Mouse (Mus musculus): ENCODE data around the gene 3110082I17Rik. TPM values are rescaled to one million over a fixed set of nuclear protein-coding genes. Genes with fewer than 3 reads are reported as not detected.
A peak's percentile ranks its signal among the peaks of the same experiment; 100 is the strongest.

The 3110082I17Rik gene
- polyA plus RNA-seq, 1 experiment from 2014 or later = 12.7 TPM

DNA sequence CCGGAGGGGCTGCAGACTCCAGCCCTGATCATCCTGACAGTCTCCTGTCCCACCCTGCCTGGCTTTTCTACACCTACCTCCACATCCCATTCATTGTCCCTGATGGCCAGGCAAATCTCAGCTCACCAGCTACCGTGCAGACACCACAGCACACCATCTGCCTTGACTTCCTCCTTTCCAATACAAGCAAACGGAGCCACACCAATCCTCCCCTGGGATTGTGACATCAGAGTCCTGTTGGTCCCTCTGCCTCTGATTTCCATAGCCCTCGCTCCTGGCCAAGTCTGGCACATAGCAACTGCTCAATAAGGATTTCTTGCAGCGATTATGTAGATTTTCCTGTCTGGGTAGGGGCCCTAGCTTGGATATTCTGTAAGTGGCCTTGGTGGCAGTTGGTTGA lies 109.2 kb downstream of the 3110082I17Rik start, which contains the start of gene Cox19:
Gene Cox19 (minus strand): TSS at position 285 of the 400 bp plus-strand sequence.
- DNase-seq (ENCODE audit: low spot score) = no peak
- Histone ChIP-seq H3K4me3 (replicated peaks; ENCODE audit: low read length) (no peak within 1 kb of the TSS), H3K4me1 (replicated peaks; ENCODE audit: control insufficient read depth, insufficient read depth, low read length) (no peaks in the 10 kb centered on the region), H3K9ac (no peak within 1 kb of the TSS), H3K27me3 (ENCODE audit: control insufficient read depth, insufficient read depth, low read length) (no peaks in the 10 kb centered on the region), H3K9me3 (ENCODE audit: control insufficient read depth, low read length) (no peaks in the 10 kb centered on the region), H3K27ac (no peak within 1 kb of the TSS), H3K36me3 (replicated peaks; ENCODE audit: control insufficient read depth, insufficient read depth) (no peaks in the 10 kb centered on the region), H3K4me2 (replicated peaks) (no peak within 1 kb of the TSS)
- no peak for ATAC-seq (ENCODE audit: low FRiP score)
- 61% methylated on average over 5 of the region's 5 CpGs for WGBS

DNA sequence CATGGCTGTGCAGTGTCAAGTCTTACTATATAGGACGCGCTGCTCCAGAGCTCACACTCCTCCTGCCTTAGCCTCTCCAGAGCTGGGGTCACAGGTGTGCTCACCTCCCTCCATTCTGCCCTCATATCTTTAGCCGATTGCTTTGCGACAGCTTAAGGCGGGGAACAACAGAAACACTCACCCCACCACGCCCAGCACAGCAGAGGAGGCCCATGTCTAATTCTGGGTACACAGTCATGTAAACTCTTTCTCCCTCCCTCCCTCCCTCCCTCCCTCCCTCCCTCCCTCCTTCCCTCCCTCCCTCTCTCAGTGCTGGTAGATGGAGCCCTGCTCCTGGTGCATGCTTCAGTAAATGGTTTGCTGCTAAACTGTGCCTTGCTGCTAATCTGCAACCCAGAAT lies 110.6 kb downstream of the 3110082I17Rik start:
- H3K4me1 ChIP-seq (replicated peaks; ENCODE audit: control insufficient read depth, insufficient read depth, low read length) = peaks cover 4% of the 10 kb centered on the region; the same call in 1 of the 2 replicates
- H3K4me2 ChIP-seq (replicated peaks) = no peak overlapping the region
- H3K36me3 ChIP-seq (replicated peaks; ENCODE audit: control insufficient read depth, insufficient read depth) = no peaks in the 10 kb centered on the region
- WGBS = 88% methylated on average over 6 of the region's 6 CpGs
- ATAC-seq (ENCODE audit: low FRiP score) (no peak), DNase-seq (ENCODE audit: low spot score) (no peak)
- no peaks in the 10 kb centered on the region for H3K9me3 ChIP-seq (ENCODE audit: control insufficient read depth, low read length)
- H3K27me3 ChIP-seq (ENCODE audit: control insufficient read depth, insufficient read depth, low read length) = no peaks in the 10 kb centered on the region
- H3K27ac ChIP-seq = no peak overlapping the region
- no peak overlapping the region for H3K9ac ChIP-seq
- H3K4me3 ChIP-seq (replicated peaks; ENCODE audit: low read length) = no peak overlapping the region

DNA sequence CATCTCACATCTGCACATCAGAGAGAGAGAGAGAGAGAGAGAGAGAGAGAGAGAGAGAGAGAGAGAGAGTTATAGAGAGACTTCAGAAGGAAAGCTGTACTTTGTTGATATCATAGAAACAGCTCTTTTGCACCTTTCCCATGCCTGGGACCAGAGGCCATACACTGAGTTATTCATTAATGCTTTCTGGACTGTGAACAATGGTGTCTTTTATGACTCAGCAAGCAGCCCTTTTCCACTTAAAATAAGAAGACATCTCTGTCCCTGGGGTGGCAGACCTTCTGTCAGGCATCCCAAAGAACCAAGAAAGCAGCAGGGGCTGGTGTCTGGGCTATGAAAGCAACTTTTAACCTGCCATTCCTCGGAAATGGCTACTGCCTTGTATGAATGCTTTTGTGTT lies 113.1 kb downstream of the 3110082I17Rik start:
- H3K27me3 ChIP-seq (ENCODE audit: control insufficient read depth, insufficient read depth, low read length) = no peaks in the 10 kb centered on the region
- no peak for ATAC-seq (ENCODE audit: low FRiP score)
- peaks cover 7% of the 10 kb centered on the region for H3K36me3 ChIP-seq (replicated peaks; ENCODE audit: control insufficient read depth, insufficient read depth)
- 32% methylated on average over 1 of the region's 1 CpGs for WGBS
- no peaks in the 10 kb centered on the region for H3K9me3 ChIP-seq (ENCODE audit: control insufficient read depth, low read length)
- H3K4me1 ChIP-seq (replicated peaks; ENCODE audit: control insufficient read depth, insufficient read depth, low read length) = peaks cover 16% of the 10 kb centered on the region
- DNase-seq (ENCODE audit: low spot score) = no peak
- no peak overlapping the region for H3K4me2 ChIP-seq (replicated peaks)
- no peak overlapping the region for H3K27ac ChIP-seq
- no peak overlapping the region for H3K9ac ChIP-seq
- H3K4me3 ChIP-seq (replicated peaks; ENCODE audit: low read length) = no peak overlapping the region

DNA sequence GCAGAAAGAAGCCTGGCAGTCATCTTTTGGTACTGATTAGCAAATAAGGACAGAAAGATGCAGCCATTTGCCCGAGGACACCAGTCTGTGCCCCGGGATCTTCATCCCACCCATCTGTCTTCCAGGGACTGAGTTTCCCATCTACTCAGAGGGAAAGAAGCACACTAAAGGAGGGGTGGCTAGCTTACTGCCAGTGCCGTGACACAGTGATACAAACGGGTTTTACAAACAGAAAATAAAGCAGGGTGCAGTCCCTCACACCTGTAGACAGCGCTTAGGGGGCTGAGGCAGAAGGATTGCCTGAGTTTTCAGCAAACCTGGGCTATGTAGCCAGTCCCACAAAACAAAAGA lies 115.0 kb downstream of the 3110082I17Rik start:
- Histone ChIP-seq H3K4me3 (replicated peaks; ENCODE audit: low read length) (peak overlapping the region; percentile 90), H3K9ac (peak overlapping the region; percentile 93), H3K9me3 (ENCODE audit: control insufficient read depth, low read length) (no peaks in the 10 kb centered on the region), H3K4me1 (replicated peaks; ENCODE audit: control insufficient read depth, insufficient read depth, low read length) (peaks cover 16% of the 10 kb centered on the region), H3K36me3 (replicated peaks; ENCODE audit: control insufficient read depth, insufficient read depth) (peaks cover 24% of the 10 kb centered on the region), H3K27me3 (ENCODE audit: control insufficient read depth, insufficient read depth, low read length) (no peaks in the 10 kb centered on the region), H3K4me2 (replicated peaks) (peak overlapping the region; percentile 71), H3K27ac (peak overlapping the region; percentile 56; the same call in 1 of the 2 replicates)
- DNase-seq (ENCODE audit: low spot score) (no peak), ATAC-seq (ENCODE audit: low FRiP score) (peak; percentile 22; the same call in 1 of the 2 replicates)
- WGBS = 12% methylated on average over 5 of the region's 5 CpGs

DNA sequence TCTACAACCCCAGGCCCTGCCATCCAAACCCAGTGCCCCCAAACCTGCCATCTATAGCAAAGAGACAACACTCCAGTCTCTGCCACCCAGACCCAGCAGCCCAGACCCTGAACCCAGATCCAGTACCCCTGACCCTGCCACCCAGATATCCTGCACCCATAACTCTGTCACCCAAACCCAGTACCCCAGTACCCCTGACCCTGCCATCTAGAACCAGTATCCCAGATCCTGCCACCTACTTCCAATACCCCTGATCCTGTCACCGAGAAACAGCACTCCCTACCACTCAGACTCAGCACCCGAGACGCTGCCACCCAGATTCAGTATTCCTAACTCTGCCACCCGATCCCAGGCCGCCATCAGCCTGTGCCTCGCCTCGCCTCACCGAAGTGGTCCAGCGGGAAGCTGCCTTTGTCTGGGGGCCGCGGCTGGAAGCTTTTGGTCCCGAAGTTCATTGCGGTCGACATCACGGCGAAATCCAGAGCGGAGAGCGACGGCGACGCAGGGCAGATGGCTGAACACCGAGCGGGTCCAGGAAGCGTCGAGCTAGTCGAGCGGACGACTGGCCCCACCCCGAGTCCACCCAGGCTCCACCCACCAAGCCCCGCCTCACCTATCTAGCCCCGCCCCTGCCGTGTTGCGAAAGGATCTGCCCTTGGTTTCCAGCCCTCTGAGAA lies 115.5 kb downstream of the 3110082I17Rik start:
- peak; percentile 93 for ATAC-seq (ENCODE audit: low FRiP score)
- Histone ChIP-seq H3K9ac (peak overlapping the region; percentile 93), H3K4me3 (replicated peaks; ENCODE audit: low read length) (peak overlapping the region; percentile 90), H3K27ac (peak overlapping the region; percentile 85), H3K4me2 (replicated peaks) (peak overlapping the region; percentile 71), H3K4me1 (replicated peaks; ENCODE audit: control insufficient read depth, insufficient read depth, low read length) (peaks cover 16% of the 10 kb centered on the region), H3K36me3 (replicated peaks; ENCODE audit: control insufficient read depth, insufficient read depth) (peaks cover 29% of the 10 kb centered on the region), H3K9me3 (ENCODE audit: control insufficient read depth, low read length) (no peaks in the 10 kb centered on the region), H3K27me3 (ENCODE audit: control insufficient read depth, insufficient read depth, low read length) (no peaks in the 10 kb centered on the region)
- under 1% methylated on average over 32 of the region's 33 CpGs for WGBS
- peak; percentile 88 for DNase-seq (ENCODE audit: low spot score)

DNA sequence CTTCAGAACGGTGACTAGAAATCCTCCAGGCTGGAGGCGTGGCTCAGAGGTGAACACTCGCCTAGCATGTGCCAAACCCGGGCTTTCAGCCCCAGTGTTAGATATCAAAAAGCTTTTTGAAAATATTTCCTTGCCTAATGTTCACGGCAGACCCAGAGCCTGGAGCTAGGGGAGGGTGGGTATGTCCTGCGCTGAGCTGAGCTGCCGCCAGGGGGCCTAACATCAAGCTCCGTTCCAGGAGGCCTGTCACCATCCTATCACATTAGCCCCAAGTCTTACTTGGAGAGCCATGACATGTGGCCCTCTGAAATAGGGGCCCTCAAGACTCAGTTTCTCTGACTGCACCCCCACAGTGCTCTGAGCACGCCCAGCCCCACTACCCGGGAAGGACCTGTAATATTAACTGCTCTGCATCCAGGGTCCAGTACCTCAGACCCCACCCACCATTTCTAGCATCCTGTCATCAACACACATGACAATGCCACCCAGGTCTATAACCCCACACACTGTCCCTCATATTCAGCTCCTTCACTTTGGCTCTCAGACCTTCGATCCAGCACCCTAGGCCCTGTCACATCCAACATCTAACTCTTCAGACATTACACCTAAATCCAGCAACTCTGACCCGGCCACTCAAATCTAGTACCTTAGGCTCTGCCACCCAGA lies 116.2 kb downstream of the 3110082I17Rik start:
- Histone ChIP-seq H3K27me3 (ENCODE audit: control insufficient read depth, insufficient read depth, low read length) (no peaks in the 10 kb centered on the region), H3K4me3 (replicated peaks; ENCODE audit: low read length) (peak overlapping the region; percentile 90), H3K27ac (peak overlapping the region; percentile 85; the same call in 1 of the 2 replicates), H3K9ac (peak overlapping the region; percentile 93), H3K9me3 (ENCODE audit: control insufficient read depth, low read length) (no peaks in the 10 kb centered on the region), H3K4me2 (replicated peaks) (peak overlapping the region; percentile 71), H3K36me3 (replicated peaks; ENCODE audit: control insufficient read depth, insufficient read depth) (peaks cover 36% of the 10 kb centered on the region), H3K4me1 (replicated peaks; ENCODE audit: control insufficient read depth, insufficient read depth, low read length) (peaks cover 16% of the 10 kb centered on the region)
- 6% methylated on average over 12 of the region's 12 CpGs for WGBS
- DNase-seq (ENCODE audit: low spot score) = peak; percentile 82
- peak; percentile 71; the same call in 1 of the 2 replicates for ATAC-seq (ENCODE audit: low FRiP score)

DNA sequence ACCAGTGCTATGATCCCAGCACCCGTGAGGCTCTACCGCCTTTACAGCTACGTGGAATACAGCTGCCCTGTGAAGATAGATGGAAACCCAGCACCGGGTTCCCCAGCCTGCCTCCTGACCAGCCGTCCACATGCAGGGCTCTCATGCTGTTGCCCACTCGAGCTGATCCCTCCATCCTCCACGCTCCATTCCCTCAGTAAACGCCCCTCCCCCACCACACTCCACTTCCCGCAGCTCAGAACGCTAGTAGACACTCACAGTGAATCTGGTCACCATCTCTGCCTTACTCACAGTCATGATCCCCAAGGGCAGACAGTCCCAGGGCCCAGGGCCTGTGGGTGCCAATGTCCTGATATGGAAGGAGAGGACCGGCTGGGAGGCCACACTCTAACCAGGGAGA lies 121.4 kb downstream of the 3110082I17Rik start:
- Histone ChIP-seq H3K4me1 (replicated peaks; ENCODE audit: control insufficient read depth, insufficient read depth, low read length) (peaks cover 6% of the 10 kb centered on the region), H3K9me3 (ENCODE audit: control insufficient read depth, low read length) (no peaks in the 10 kb centered on the region), H3K9ac (no peak overlapping the region), H3K27ac (no peak overlapping the region), H3K27me3 (ENCODE audit: control insufficient read depth, insufficient read depth, low read length) (no peaks in the 10 kb centered on the region), H3K4me3 (replicated peaks; ENCODE audit: low read length) (no peak overlapping the region), H3K4me2 (replicated peaks) (no peak overlapping the region), H3K36me3 (replicated peaks; ENCODE audit: control insufficient read depth, insufficient read depth) (peaks cover 83% of the 10 kb centered on the region)
- WGBS = 77% methylated on average over 11 of the region's 11 CpGs
- DNase-seq (ENCODE audit: low spot score) (no peak), ATAC-seq (ENCODE audit: low FRiP score) (no peak)

DNA sequence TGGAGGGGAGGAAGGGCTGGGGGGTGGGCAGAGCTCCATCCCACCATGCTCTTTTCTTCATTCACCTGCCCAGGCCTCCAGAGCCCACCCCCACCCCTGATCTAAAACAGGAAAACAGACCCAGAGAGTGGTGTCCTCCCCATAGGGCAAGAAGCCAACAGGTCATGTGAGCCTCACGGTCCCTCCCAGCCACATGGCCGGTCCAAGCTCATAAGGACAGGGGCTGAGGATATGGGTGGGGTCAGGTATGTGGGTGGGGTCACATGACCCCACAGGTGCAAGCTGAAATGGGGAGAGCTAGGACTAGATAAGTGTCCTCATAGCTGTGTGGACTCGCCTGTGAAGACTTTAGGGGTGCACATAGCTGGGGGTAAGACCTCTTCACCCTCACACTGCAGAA lies 121.9 kb downstream of the 3110082I17Rik start:
- no peaks in the 10 kb centered on the region for H3K27me3 ChIP-seq (ENCODE audit: control insufficient read depth, insufficient read depth, low read length)

DNA sequence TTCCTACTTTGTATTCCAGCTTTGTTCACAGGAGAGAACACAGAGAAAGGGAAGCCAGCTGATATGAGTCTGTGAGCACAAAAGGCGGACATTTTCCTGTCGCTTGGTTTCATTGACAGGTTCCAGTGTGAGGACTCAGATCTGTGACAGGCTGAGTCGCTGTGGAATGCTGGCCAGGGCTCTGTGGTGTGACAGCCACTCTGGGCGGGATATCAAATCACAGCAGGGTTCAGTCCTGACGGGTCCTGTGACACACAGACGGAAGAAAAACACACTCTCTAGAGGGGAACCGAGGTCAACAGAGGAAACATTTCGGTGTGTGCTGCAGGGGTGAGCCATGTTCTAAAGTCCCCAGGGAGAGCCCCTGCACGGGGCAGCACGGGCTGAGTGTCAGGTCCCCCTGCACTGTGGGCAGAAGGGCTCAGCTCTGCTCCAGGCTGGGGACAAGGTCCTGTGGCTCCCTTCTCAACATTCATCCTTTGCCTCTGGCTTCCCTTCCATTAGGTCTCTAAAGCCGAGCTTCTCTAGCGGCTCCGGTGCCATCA lies 122.4 kb downstream of the 3110082I17Rik start:
- no peak overlapping the region for H3K4me3 ChIP-seq (replicated peaks; ENCODE audit: low read length)
- no peaks in the 10 kb centered on the region for H3K9me3 ChIP-seq (ENCODE audit: control insufficient read depth, low read length)
- DNase-seq (ENCODE audit: low spot score) (no peak), ATAC-seq (ENCODE audit: low FRiP score) (no peak)
- no peak overlapping the region for H3K9ac ChIP-seq
- H3K36me3 ChIP-seq (replicated peaks; ENCODE audit: control insufficient read depth, insufficient read depth) = peaks cover 83% of the 10 kb centered on the region
- H3K4me2 ChIP-seq (replicated peaks) = no peak overlapping the region
- 80% methylated on average over 13 of the region's 13 CpGs for WGBS
- H3K27ac ChIP-seq = no peak overlapping the region
- no peaks in the 10 kb centered on the region for H3K27me3 ChIP-seq (ENCODE audit: control insufficient read depth, insufficient read depth, low read length)
- H3K4me1 ChIP-seq (replicated peaks; ENCODE audit: control insufficient read depth, insufficient read depth, low read length) = no peaks in the 10 kb centered on the region

More for the DNA sequence above, 121.9 kb downstream of the 3110082I17Rik start:
- Histone ChIP-seq H3K36me3 (replicated peaks; ENCODE audit: control insufficient read depth, insufficient read depth) (peaks cover 83% of the 10 kb centered on the region), H3K4me1 (replicated peaks; ENCODE audit: control insufficient read depth, insufficient read depth, low read length) (peaks cover 1% of the 10 kb centered on the region; the same call in 1 of the 2 replicates), H3K27ac (no peak overlapping the region), H3K9me3 (ENCODE audit: control insufficient read depth, low read length) (no peaks in the 10 kb centered on the region), H3K4me3 (replicated peaks; ENCODE audit: low read length) (no peak overlapping the region), H3K4me2 (replicated peaks) (no peak overlapping the region), H3K9ac (no peak overlapping the region)
- no peak for DNase-seq (ENCODE audit: low spot score)
- no peak for ATAC-seq (ENCODE audit: low FRiP score)
- WGBS = 94% methylated on average over 3 of the region's 3 CpGs

All from hindbrain, embryonic 14.5 days (tissue).